Mouse (Mus musculus): ENCODE data around the gene Cd47.

The Cd47 gene

GRCm38 (mm10) chr16:49799597-49800561, at the start of gene Cd47:
Cd47 (plus strand) TSS chr16:49800533.
- peak; percentile 47 to 55 for DNase-seq (ENCODE audit: low spot score in 2 of 2)

- DNase-seq (ENCODE audit: low spot score in 2 of 2): no peak
Observed at GRCm38 (mm10) chr16:49752906-49753305, 47.4 kb upstream of the Cd47 start.

- DNase-seq (ENCODE audit: low spot score in 2 of 2): no peak
Observed at GRCm38 (mm10) chr16:49753318-49753717, 47.0 kb upstream of the Cd47 start.

GRCm38 (mm10) chr16:49760517-49761203, 39.7 kb upstream of the Cd47 start:
- DNase-seq (ENCODE audit: low spot score in 2 of 2): no peak

- no peak for DNase-seq (ENCODE audit: low spot score in 2 of 2)
Observed at GRCm38 (mm10) chr16:49761981-49762380, 38.4 kb upstream of the Cd47 start.

GRCm38 (mm10) chr16:49766326-49766725, 34.0 kb upstream of the Cd47 start:
- peak; percentile 65 to 71 for DNase-seq (ENCODE audit: low spot score in 2 of 2)

- DNase-seq (ENCODE audit: low spot score in 2 of 2): peak in 1 of 2 experiments; percentile 58
Observed at GRCm38 (mm10) chr16:49768491-49769031, 31.8 kb upstream of the Cd47 start.

- DNase-seq (ENCODE audit: low spot score in 2 of 2): peak in 1 of 2 experiments; percentile 46
Observed at GRCm38 (mm10) chr16:49769831-49770261, 30.5 kb upstream of the Cd47 start.

- no peak for DNase-seq (ENCODE audit: low spot score in 2 of 2)
Observed at GRCm38 (mm10) chr16:49770320-49771189, 29.8 kb upstream of the Cd47 start.

GRCm38 (mm10) chr16:49771609-49772396, 28.5 kb upstream of the Cd47 start:
- DNase-seq (ENCODE audit: low spot score in 2 of 2): no peak

GRCm38 (mm10) chr16:49772576-49772975, 27.8 kb upstream of the Cd47 start:
- DNase-seq (ENCODE audit: low spot score in 2 of 2): peak; percentile 61 to 81

- no peak for DNase-seq (ENCODE audit: low spot score in 2 of 2)
Observed at GRCm38 (mm10) chr16:49773068-49773467, 27.3 kb upstream of the Cd47 start.

GRCm38 (mm10) chr16:49774059-49775001, 26.0 kb upstream of the Cd47 start:
- no peak for DNase-seq (ENCODE audit: low spot score in 2 of 2)

- DNase-seq (ENCODE audit: low spot score in 2 of 2): peak in 1 of 2 experiments; percentile 53
Observed at GRCm38 (mm10) chr16:49775002-49775966, 25.0 kb upstream of the Cd47 start.

- DNase-seq (ENCODE audit: low spot score in 2 of 2): no peak
Observed at GRCm38 (mm10) chr16:49776981-49777380, 23.4 kb upstream of the Cd47 start.

GRCm38 (mm10) chr16:49781556-49782156, 18.7 kb upstream of the Cd47 start:
- no peak for DNase-seq (ENCODE audit: low spot score in 2 of 2)

GRCm38 (mm10) chr16:49783369-49783768, 17.0 kb upstream of the Cd47 start:
- no peak for DNase-seq (ENCODE audit: low spot score in 2 of 2)

- no peak for DNase-seq (ENCODE audit: low spot score in 2 of 2)
Observed at GRCm38 (mm10) chr16:49786116-49786515, 14.2 kb upstream of the Cd47 start.

All from natural killer cell, adult 2 months (primary cell).